Mouse (Mus musculus) inflammation-experienced regulatory T-cells, adult 16 weeks (primary cell): ENCODE measurements around the gene Fbxw19. TPM values are rescaled to one million over a fixed set of nuclear protein-coding genes. Genes with fewer than 3 reads are reported as not detected.

ENCODE experiments used
- polyA plus RNA-seq: library from polyadenylated mRNA; unstranded; fragments of 100-300 nt; shearing (Covaris generic); gene quantifications from one replicate; pipeline ENCODE4 v1.2.1, GENCODE M21; 2017

Gene Fbxw19
- polyA plus RNA-seq = not detected

DNA sequence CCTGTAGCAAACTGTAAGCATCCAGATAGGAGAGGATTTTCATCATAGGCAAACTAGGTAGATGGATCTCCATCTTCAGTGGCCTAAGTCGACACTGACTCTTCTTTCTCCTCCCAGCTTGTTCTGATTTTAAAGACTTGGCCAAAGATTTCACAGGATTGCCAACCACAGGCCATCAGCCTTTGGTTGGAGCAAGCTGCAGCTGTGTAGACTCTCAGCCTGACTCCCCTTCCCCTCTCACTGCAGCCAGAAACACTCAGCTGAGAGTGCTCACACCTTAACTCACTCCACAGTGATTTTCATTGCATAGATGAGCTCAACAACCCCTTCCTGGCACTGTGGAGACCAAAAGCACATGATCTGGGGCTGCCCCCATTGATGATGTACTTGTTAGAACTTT lies at the start of gene Fbxw19:
TSS of gene Fbxw19 (minus strand) at position 101 of the 400 bp plus-strand sequence.

DNA sequence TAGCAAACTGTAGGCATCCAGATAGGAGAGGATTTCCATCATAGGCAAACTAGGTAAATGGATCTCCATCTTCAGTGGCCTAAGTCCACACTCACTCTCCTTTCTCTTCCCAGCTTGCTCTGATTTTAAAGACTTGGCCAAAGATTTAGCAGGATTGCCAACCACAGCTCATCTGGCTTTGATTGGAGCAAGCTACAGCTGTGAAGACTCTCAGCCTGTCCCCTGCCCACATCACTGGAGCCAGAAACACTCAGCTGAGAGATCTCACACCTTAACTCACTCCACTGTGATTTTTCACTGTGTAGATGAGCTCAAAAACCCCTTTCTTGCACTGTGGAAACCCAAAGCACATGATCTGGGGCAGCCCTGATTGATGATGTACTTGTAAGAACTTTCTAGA lies 46.6 kb downstream of the Fbxw19 start, which contains the start of gene Fbxw16:
TSS of gene Fbxw16 (minus strand) at position 101 of the 400 bp plus-strand sequence.

Other genes with a start within 250 kb of the Fbxw19 start
- not detected for gene Fbxw14, start 208.2 kb downstream of the Fbxw19 start, polyA plus RNA-seq
- gene Fbxw28, start 156.2 kb downstream of the Fbxw19 start, polyA plus RNA-seq = not detected
- not detected for gene Fbxw22, start 91.6 kb downstream of the Fbxw19 start, polyA plus RNA-seq
- not detected for gene Fbxw16, start 46.7 kb downstream of the Fbxw19 start, polyA plus RNA-seq
- not detected for gene Fbxw15, start 72.4 kb upstream of the Fbxw19 start, polyA plus RNA-seq
- not detected for gene Fbxw24, start 130.2 kb upstream of the Fbxw19 start, polyA plus RNA-seq
- gene Fbxw25, start 168.8 kb upstream of the Fbxw19 start, polyA plus RNA-seq = not detected
- not detected for gene Fbxw18, start 206.8 kb upstream of the Fbxw19 start, polyA plus RNA-seq